Mouse (Mus musculus) liver, adult 2 months (tissue): ENCODE results near the gene Fkbp1a.

ENCODE experiments used
- CTCF ChIP-seq: fragments of 200-500 bp; IDR thresholded peaks from 2 replicates; pipeline ENCODE4 v1.5.1; 2011; ENCODE audit warnings: low read depth, low read length, control low read depth
- POLR2A ChIP-seq: fragments of 200-500 bp; IDR thresholded peaks from 2 replicates; pipeline ENCODE4 v1.6.1; 2011; ENCODE audit warnings: low read length, control low read depth; ENCODE audit not compliant: insufficient read depth; ENCODE audit errors: extremely low read depth

- no peak for TF ChIP-seq CTCF
- no peak for TF ChIP-seq POLR2A
Observed at GRCm38 (mm10) chr2:151579183-151579582, 36.9 kb downstream of the Fkbp1a start.
